Mouse (Mus musculus) hindbrain, embryonic 14.5 days (tissue): ENCODE results near the gene Apobec1. TPM values are rescaled to one million over a fixed set of nuclear protein-coding genes. Genes with fewer than 3 reads are reported as not detected.
"Not testable (repeated sequence)": the region's sequence is repeated elsewhere in the genome, so short reads cannot be mapped to it uniquely, and the experiment has no call there.

Experiments used
- ATAC-seq: fragments of 200-750 bp; cut with Nextera tagmentation; 2 replicates; pipeline ENCODE4 v1.8.0; 2017; ENCODE audit warnings: moderate number of reproducible peaks, mild to moderate bottlenecking, moderate TSS enrichment, moderate library complexity; ENCODE audit not compliant: low FRiP score
- DNase-seq: peaks from one replicate; pipeline ENCODE4 v3.0.0-alpha.2; 2015; ENCODE audit warnings: low spot score
- H3K27ac ChIP-seq: fragments of 300-500 bp; sonication (generic); 2 replicates; pipeline ENCODE4 v1.5.1; 2014; ENCODE audit warnings: mild to moderate bottlenecking, moderate library complexity
- H3K27me3 ChIP-seq: fragments of 300-500 bp; sonication (generic); 2 replicates; pipeline ENCODE4 v1.6.1; 2014; ENCODE audit warnings: mild to moderate bottlenecking, low read length, mixed read lengths; ENCODE audit not compliant: control insufficient read depth, insufficient read depth
- H3K36me3 ChIP-seq: fragments of 300-500 bp; sonication (generic); replicated peaks from 2 replicates; pipeline ENCODE4 v1.6.1; 2014; ENCODE audit not compliant: control insufficient read depth, insufficient read depth
- H3K4me1 ChIP-seq: fragments of 300-500 bp; sonication (generic); replicated peaks from 2 replicates; pipeline ENCODE4 v1.6.1; 2014; ENCODE audit warnings: antibody characterized with exemption, low read length, mixed read lengths; ENCODE audit not compliant: control insufficient read depth, insufficient read depth
- H3K4me2 ChIP-seq: fragments of 300-500 bp; sonication (generic); replicated peaks from 2 replicates; pipeline ENCODE4 v1.6.1; 2014; ENCODE audit warnings: mild to moderate bottlenecking, moderate library complexity
- H3K4me3 ChIP-seq: fragments of 300-500 bp; sonication (generic); replicated peaks from 2 replicates; pipeline ENCODE4 v1.5.1; 2014; ENCODE audit warnings: mild to moderate bottlenecking, low read length
- H3K9ac ChIP-seq: fragments of 300-500 bp; sonication (generic); 2 replicates; pipeline ENCODE4 v1.6.1; 2014
- H3K9me3 ChIP-seq: fragments of 300-500 bp; sonication (generic); 2 replicates; pipeline ENCODE4 v1.6.1; 2016; ENCODE audit warnings: low read length; ENCODE audit not compliant: control insufficient read depth
- WGBS: fragments of 180-500 bp; shearing (Covaris S2); extraction: QIAGEN DNeasy Blood & Tissue Kit; methylation state at CpG from one replicate; pipeline ENCODE4 v1.1.7; 2014; 5-methylcytosine and 5-hydroxymethylcytosine counted together
- polyA plus RNA-seq: library from polyadenylated mRNA; unstranded; fragments of >200 nt; fragmentation: Nextera tagmentation; extraction: Ambion mirVana; gene quantifications from 2 replicates; pipeline ENCODE4 v1.2.1, GENCODE M21; 2014

The Apobec1 gene
- 1.5 and 1.9 TPM in 2 replicates for polyA plus RNA-seq

DNA sequence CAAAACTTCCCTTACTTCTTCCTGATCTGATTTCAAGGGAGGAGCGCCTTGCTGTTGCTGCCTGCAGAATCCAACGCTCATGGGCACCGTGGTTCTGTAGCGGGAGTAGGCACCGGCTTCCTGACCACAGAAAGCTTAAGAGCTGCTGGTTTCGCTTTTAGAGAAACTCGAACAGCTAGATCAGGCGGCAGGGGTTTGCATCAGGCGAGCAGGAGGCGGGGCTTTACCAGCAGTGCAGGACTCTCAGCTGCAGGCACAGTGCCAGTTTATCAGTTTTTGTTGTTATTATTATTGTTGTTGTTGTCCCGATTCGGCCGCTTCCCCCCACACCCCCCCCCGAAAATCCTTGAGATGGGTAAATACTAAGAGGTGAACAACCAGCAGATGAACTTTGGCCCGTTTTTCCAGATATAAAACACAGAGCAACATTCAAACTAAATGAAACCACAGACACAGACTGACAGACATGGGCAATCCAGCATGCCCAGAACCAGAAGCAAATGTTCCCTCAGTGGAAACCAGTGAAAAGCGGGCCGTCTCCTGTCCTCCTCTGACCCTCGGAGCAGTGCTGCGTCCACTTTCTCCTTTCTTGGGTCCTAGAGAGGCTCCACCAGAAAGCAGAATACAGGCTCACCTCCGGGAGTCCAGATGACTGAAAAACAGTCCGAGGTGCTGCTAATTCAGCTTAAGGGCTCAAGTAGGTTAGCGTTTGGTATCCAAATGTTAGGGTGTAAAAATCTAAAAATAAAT lies at the start of gene Apobec1:
Gene Apobec1 (minus strand): TSS at position 203 of the 750 bp plus-strand sequence.
- Histone ChIP-seq H3K27ac (no peak within 1 kb of the TSS), H3K9ac (peak within 1 kb of the TSS; percentile 49; the same call in 1 of the 2 replicates), H3K4me3 (peak within 1 kb of the TSS; percentile 20), H3K36me3 (no peaks in the 10 kb centered on the region), H3K9me3 (no peaks in the 10 kb centered on the region), H3K27me3 (no peaks in the 10 kb centered on the region), H3K4me2 (peak within 1 kb of the TSS; percentile 55), H3K4me1 (no peaks in the 10 kb centered on the region)
- peak; percentile 60; the same call in 1 of the 2 replicates for ATAC-seq
- WGBS: 8% methylated on average over 22 of the region's 22 CpGs
- peak; percentile 49 for DNase-seq

- WGBS: 69% methylated on average over 5 of the region's 5 CpGs
- Histone ChIP-seq H3K4me1 (no peaks in the 10 kb centered on the region), H3K27ac (no peak overlapping the region), H3K4me3 (no peak overlapping the region), H3K36me3 (no peaks in the 10 kb centered on the region), H3K9me3 (no peaks in the 10 kb centered on the region), H3K27me3 (no peaks in the 10 kb centered on the region), H3K9ac (no peak overlapping the region), H3K4me2 (no peak overlapping the region)
- ATAC-seq: no peak
- DNase-seq: no peak
These were observed 48.2 kb upstream of the Apobec1 start for GRCm38 (mm10) chr6:122650398-122650980.

- Histone ChIP-seq H3K36me3 (no peaks in the 10 kb centered on the region), H3K4me3 (no peak overlapping the region), H3K9ac (no peak overlapping the region), H3K9me3 (no peaks in the 10 kb centered on the region), H3K27me3 (no peaks in the 10 kb centered on the region), H3K4me2 (no peak overlapping the region), H3K27ac (no peak overlapping the region), H3K4me1 (no peaks in the 10 kb centered on the region)
- 75% methylated on average over 3 of the region's 3 CpGs for WGBS
- ATAC-seq (no peak), DNase-seq (no peak)
These were observed 47.7 kb upstream of the Apobec1 start for GRCm38 (mm10) chr6:122649903-122650302.

DNA sequence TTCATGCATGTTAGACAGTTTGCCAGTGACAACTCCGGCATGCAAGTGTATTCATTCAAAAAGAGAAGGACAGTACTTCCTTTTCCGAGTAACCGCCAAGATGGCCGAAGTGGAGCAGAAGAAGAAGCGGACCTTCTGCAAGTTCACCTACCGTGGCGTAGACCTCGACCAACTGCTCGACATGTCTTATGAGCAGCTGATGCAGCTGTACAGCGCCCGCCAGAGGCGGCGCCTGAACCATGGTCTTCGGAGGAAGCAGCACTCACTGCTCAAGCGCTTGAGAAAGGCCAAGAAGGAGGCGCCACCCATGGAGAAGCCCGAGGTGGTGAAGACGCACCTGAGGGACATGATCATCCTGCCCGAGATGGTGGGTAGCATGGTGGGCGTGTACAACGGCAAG lies 42.0 kb upstream of the Apobec1 start:
- H3K4me1 ChIP-seq, H3K4me3 ChIP-seq, H3K9ac ChIP-seq, H3K36me3 ChIP-seq, DNase-seq, H3K27ac ChIP-seq, H3K4me2 ChIP-seq, H3K9me3 ChIP-seq, ATAC-seq, H3K27me3 ChIP-seq: not testable (repeated sequence)
- 91% methylated on average over 18 of the region's 21 CpGs for WGBS

- H3K9ac ChIP-seq, H3K27ac ChIP-seq, H3K36me3 ChIP-seq, H3K4me3 ChIP-seq, DNase-seq, H3K4me1 ChIP-seq, H3K27me3 ChIP-seq, ATAC-seq, H3K4me2 ChIP-seq, H3K9me3 ChIP-seq: not testable (repeated sequence)
- 89% methylated on average over 4 of the region's 4 CpGs for WGBS
These were observed 35.3 kb upstream of the Apobec1 start for GRCm38 (mm10) chr6:122637566-122637965.

DNA sequence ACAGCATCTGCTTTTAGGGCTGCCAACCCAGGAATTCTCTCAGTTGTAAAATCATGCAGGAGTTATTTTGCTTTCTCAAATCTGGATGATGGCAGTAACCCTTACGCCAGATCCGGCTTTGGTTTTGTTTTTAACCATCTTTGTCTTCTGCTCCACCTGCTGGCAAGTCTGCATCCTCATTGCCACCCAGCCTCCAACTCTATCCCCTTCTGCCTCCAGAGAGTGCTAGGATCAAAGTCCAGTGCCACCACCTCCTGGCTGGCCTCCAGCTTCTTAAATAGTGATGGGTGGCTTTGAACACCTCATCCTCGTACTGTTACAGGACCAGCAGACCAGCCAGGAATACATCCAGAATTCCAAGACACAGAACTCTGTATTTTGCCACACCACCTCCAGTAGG lies 34.4 kb upstream of the Apobec1 start:
- DNase-seq (no peak), ATAC-seq (no peak)
- no peak overlapping the region for H3K9ac ChIP-seq
- no peaks in the 10 kb centered on the region for H3K27me3 ChIP-seq
- H3K36me3 ChIP-seq: no peaks in the 10 kb centered on the region
- WGBS: 79% methylated on average over 3 of the region's 3 CpGs
- no peaks in the 10 kb centered on the region for H3K4me1 ChIP-seq
- no peaks in the 10 kb centered on the region for H3K9me3 ChIP-seq
- H3K4me2 ChIP-seq: no peak overlapping the region
- H3K4me3 ChIP-seq: no peak overlapping the region
- H3K27ac ChIP-seq: no peak overlapping the region

GRCm38 (mm10) chr6:122635315-122635714 lies 33.1 kb upstream of the Apobec1 start:
- DNase-seq: no peak
- no peak for ATAC-seq
- no peak overlapping the region for H3K27ac ChIP-seq
- H3K36me3 ChIP-seq: no peaks in the 10 kb centered on the region
- WGBS: 88% methylated on average over 7 of the region's 7 CpGs
- no peaks in the 10 kb centered on the region for H3K4me1 ChIP-seq
- H3K27me3 ChIP-seq: no peaks in the 10 kb centered on the region
- no peak overlapping the region for H3K4me3 ChIP-seq
- no peak overlapping the region for H3K4me2 ChIP-seq
- no peak overlapping the region for H3K9ac ChIP-seq
- H3K9me3 ChIP-seq: no peaks in the 10 kb centered on the region

- no peak for ATAC-seq
- Histone ChIP-seq H3K27me3 (no peaks in the 10 kb centered on the region), H3K9ac (no peak overlapping the region), H3K4me2 (no peak overlapping the region), H3K27ac (no peak overlapping the region), H3K36me3 (no peaks in the 10 kb centered on the region), H3K4me3 (no peak overlapping the region), H3K4me1 (no peaks in the 10 kb centered on the region), H3K9me3 (no peaks in the 10 kb centered on the region)
- no peak for DNase-seq
- WGBS: 59% methylated on average over 9 of the region's 9 CpGs
These were observed 31.2 kb upstream of the Apobec1 start for GRCm38 (mm10) chr6:122633411-122633810.

DNA sequence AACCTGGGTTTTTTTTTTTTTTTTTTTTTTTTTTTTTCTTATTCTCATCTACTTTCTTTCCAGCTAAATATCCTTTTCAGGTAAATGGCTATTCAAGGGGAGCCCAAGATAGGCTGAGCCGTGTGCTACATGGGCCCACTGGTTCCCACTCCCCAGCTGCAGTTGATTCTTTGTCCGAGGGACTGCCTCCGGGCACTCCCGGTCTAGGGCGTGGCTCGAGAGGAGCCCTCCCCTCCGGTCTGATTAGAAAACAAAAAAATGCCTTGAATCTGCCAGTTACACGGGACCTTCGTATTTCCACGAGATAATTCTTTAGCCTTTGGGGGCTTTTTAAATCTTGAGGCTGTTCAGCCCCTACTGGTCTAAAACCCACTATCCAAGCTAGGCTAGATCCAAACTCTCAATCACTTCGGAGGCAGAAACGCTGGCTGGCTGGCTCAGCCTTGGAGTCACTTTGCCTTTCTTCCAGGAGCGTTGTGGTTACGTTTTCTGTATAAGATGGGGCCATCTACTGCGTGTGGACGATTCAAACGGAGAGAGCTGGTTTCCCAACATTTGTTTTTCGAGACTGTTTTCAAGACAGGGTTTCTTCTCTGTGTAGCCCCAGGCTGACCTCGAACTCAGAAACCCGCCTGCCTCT lies 25.3 kb upstream of the Apobec1 start:
- H3K4me3 ChIP-seq: no peak overlapping the region
- no peaks in the 10 kb centered on the region for H3K9me3 ChIP-seq
- peak overlapping the region; percentile 36 for H3K4me2 ChIP-seq
- WGBS: 44% methylated on average over 20 of the region's 20 CpGs
- H3K9ac ChIP-seq: no peak overlapping the region
- H3K27ac ChIP-seq: no peak overlapping the region
- ATAC-seq: no peak
- no peaks in the 10 kb centered on the region for H3K4me1 ChIP-seq
- DNase-seq: no peak
- no peaks in the 10 kb centered on the region for H3K27me3 ChIP-seq
- H3K36me3 ChIP-seq: no peaks in the 10 kb centered on the region
